Mouse (Mus musculus): Measurements from ENCODE around the gene BC048671.

BC048671 gene

GRCm38 (mm10) chr6:90300919-90301318 is at the start of gene BC048671:
TSS of gene BC048671 (plus strand) at chr6:90301219.
- DNase-seq, result no peak

GRCm38 (mm10) chr6:90288265-90288664 is 12.8 kb upstream of the BC048671 start:
- DNase-seq, result peak in 1 of 2 experiments; percentile 51

- peak in 1 of 2 experiments; percentile 32 for DNase-seq
These were observed 5.4 kb downstream of the BC048671 start for GRCm38 (mm10) chr6:90306315-90306975.

DNA sequence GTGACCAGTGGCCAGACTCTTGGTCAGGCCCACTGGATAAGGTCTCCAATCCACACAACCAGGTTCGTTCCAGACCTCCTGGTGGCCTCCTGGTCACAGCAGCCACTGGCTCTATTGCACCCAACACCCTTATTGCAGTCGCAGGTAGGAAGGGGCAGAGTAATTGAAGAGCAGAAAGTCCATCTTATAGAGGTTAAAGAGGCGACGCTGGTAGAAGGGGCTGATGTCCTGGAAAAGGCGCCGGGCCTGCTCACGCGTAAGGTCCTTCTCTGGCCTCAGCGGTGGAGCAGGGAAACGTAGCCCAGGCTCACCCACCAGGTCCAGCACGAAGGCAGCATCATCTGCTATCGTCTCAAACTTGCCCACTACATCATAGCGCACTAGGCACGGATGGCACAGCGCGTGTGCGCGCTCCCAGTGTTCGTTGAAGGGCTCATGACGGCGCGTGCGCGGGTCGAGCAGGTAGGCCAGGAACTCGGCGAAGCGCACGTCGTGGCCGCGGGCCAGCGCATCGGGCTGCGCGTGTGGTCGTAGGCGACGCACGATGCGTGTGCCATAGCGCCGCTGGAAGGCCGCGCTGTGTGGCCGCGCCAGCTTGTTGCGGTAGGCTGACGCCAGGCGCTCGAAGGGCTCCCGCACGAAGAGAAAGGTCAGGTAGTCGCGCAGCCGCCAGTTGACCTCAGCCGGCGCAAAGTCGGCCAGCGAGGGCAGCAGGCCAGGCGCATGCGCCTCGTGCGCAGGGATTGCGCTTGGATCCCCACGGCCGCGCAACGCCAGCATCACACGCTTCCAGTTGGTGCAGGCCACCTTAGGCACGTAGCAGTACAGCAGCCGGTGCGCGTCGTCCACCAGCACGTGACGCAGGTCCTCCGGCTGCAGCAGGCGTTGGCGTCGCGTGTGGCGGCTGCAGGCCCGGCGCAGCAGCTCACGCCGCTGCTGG is 8.1 kb downstream of the BC048671 start:
- DNase-seq, result peak in 1 of 2 experiments; percentile 31

GRCm38 (mm10) chr6:90315961-90316360 is 14.9 kb downstream of the BC048671 start:
- peak in 1 of 2 experiments; percentile 30 for DNase-seq

GRCm38 (mm10) chr6:90317510-90318258 is 16.7 kb downstream of the BC048671 start:
- DNase-seq, result peak in 1 of 2 experiments; percentile 5

DNA sequence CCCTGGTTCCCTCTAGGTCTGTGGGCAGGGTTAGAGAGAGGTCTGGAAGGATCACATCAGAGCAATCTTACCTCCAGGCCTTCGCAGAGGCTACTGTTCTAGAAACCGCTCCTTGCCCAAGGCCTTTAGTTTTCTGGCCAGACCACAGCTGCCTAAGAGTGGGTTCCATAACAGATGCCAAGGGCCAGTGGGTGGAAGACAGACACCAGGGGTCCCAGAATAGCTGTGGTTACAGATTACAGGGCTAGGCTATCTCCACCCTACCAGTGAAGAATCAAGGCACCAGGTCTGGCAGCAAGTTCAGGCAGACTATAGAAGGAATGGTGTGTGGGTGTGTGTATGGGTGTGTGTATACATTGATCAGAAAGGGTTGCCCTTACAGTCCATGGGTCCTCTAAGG is 18.0 kb downstream of the BC048671 start:
- no peak for DNase-seq

- DNase-seq, result no peak
These were observed 18.6 kb downstream of the BC048671 start for GRCm38 (mm10) chr6:90319475-90320191.

GRCm38 (mm10) chr6:90320429-90320828 is 19.4 kb downstream of the BC048671 start:
- peak; percentile 51 to 80 for DNase-seq

DNA sequence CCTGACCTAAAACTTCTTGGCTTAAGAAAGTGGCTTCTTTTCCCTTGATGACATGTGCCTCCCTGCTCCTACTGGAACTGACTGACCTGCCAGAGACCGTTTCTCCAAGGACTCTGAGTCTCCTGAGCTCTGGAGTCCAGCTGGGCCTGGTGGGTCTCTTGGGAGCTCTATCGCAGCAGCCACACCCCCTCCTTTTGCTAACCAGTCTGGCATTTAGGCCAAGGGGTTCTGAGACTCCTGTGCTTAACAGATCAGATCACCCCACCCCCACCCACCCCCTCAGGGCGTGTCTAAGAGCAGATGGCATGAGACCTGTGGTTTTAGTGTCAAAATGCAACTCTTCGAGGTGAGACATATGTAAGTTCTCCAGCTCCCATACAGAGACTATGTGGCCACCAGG is 20.8 kb downstream of the BC048671 start:
- DNase-seq, result no peak

DNA sequence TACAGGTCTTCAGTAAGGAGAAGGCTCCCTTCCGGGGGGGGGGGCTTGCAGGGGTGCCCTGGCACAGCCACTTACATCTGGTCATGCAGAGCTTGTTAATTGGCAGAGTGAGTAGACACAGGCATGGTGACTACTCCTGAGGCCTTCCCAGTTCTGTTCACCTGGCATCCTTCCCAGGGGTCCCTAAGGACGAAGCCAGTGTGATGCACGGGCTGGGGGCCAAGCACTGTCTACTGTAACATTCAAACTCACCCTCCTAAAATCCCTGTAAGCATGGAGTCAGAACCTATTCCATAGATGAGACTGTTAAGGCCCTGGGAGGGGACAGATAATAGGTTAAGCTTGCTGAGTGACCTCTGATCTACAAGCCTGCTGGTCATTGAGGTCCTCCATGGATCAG is 23.0 kb downstream of the BC048671 start:
- DNase-seq, result no peak

DNA sequence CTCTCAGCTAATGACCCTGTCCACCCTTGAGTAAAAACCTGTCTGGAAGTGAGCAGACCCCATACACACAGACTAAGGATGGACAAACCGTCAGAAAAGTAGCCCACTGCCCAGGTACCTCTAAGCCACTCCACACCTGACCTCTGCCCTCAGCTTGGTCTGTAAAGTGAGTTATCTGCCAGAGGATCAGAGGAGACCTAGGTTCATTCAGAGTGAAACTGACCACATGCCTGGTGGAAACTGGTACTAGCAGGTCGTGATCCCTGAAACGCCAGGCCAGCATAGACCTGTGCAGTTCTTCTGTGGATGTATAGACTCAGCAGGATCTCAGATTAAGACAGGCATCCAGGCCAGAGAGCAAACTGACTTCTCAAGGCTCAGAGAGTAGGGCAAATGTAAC is 23.4 kb downstream of the BC048671 start:
- DNase-seq, result peak in 1 of 2 experiments; percentile 40

DNA sequence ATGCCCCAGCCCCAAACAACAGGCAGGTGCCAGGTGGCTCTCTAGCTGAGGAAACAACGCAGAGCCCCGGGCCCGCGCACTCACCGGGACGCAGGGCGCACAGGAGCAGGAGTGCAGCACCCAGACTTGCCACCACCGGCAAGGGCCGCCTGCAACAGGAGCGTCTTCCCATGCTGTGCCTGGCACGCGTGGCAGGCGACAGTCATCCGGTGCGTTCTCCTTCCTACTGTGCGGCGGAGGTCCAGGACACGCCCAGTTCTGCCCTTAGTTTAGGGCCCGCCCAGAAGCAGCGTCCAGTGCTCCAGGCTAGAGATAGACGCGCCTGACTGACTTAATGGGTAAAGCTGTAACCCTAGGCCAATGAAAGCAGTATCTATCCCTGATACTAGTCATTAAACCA is 24.0 kb downstream of the BC048671 start, which contains the start of gene Chst13:
Gene Chst13, minus strand, starts transcription at position 195 of the 400 bp plus-strand sequence.
- peak; percentile 36 to 63 for DNase-seq

- peak in 1 of 2 experiments; percentile 39 for DNase-seq
These were observed 26.7 kb downstream of the BC048671 start for GRCm38 (mm10) chr6:90327670-90328069.

DNA sequence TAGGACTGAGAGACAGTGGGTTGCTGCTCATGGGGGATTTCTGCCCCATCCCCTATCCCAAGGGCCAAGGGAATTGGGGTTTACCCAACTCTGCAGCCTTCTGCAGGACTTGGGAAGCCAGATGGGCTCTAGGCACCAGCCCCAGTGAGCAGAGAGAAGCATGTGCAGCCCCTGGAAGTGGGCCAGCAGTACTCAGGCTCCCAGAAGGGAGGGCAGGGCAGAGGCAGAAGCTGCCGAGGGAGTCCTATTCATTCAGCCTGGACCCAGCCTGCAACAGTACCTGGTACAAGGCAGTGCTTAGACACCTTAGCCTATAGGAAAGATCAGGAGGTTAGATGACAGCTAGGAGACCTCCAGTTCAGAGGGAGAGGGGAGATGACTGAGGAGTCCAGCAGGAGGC is 28.9 kb downstream of the BC048671 start:
- DNase-seq, result peak; percentile 51 to 69

DNA sequence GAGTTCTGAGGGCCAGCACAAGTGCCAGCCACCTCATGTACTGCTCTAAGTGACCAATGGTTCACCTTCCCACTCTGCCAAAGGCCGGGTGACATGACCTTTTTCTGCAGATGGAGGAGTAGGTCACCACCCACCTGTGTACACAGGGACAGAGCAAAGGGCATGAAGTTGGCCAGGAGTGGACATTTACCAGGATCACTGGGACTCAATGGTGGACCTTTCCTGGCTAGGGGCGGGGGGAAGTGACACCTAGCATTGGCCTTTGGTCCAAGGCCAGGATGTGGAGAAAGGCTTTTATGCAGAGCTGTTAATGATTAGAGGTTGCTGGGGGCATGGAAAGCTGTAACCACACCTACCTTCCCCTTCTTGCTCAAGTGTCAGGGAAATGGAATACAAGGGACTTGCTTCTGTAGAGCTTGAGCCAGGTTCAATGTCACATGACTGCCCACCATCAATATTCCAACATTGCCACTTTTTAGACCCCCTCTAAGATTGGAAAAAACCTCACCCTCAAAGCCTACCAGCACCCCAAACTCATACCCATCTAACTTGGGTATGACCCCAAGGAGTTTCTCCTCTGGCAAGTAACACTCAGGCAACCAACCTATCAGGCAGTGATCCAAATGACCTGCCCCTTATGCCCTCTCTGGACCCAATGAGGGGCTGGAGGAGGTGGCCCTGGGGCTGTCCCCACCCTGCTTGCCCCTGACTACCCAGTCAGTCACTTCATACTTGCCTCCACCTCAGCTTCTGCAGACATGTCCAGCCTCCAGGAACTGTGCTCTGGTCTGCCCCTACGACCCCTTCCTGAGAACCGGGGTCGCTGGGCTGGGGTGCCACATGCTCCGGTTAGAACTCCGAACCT is 31.8 kb downstream of the BC048671 start, which contains the start of gene Uroc1:
Gene Uroc1, plus strand, starts transcription at position 724 of the 865 bp plus-strand sequence.
- peak; percentile 64 to 84 for DNase-seq

DNA sequence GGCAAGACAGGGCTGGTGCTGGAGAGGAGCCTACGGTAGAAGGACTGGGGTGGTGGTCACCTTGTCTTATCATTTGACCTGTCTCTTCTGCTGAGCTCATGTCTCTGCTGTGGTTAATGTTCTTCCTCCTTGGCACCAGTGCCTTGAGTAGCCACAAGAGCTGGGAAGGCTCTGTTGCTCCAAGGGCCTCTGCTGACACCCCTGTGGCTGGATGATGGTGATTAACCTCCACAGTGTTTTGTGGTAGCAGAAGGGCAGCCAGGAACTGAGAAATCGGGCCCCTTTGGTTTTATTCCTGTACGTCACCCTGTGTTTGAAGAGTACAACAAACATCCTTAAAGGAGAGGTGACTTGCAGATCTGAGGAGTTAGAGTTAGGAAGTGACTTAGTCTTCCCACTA is 33.2 kb downstream of the BC048671 start:
- no peak for DNase-seq

DNA sequence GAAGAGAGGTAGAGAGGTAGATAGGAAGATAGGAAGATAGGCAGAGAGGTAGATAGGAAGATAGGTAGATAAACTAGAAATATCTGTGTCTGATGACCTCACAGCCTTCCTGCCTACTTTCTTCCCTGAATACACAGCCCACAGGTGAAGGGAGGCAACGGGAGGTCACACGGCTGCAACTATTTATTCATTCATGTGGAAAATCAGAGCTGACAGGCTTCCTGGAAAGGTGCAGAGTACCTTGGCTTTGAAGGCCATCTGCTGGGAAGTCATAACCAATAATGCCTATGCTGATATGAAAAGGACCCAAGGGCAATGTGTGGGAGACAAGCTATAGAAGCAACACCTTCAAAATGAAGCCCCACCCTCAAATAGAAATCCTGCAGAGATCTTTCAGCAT is 41.3 kb downstream of the BC048671 start:
- DNase-seq, result no peak

GRCm38 (mm10) chr6:90347183-90347582 is 46.2 kb downstream of the BC048671 start:
- DNase-seq, result no peak

DNA sequence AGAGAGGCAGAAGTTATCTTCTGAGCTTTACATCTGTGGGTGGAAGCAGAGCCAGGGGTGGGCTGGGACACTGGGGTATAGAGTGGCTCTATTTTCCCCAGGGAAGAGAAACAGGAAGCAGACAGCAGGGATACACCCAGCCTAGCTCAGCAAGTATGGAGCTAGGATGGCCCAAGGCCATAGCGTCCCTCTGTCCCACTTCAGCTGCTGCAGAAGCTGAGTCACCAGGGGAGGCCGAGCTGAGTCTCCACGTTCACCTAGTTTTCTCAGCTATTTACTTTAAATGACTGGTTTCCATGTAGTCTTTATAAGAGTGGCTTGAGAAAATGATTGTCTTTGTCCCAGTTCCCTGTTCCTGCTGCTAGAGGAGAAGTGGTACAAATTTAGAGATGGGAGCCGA is 47.5 kb downstream of the BC048671 start:
- no peak for DNase-seq

DNA sequence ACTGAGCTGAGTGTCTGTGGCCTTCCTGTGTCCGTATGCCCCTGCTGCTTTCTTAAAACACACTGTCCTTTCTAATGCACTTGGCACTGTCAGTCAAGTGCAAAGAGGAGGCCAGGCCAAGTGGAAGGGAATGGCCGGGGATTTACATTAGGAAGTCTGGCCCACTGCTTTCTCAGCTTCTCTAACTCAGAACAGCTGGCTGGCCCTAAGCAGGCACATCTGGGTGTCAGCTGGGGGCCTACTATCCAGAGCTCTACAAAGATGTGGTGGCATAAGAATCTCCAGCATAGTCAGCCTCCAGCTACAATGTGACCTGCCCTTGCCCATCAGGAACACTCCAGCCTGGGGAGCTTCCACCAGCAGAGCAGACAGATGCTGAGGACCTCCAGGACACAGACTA is 49.0 kb downstream of the BC048671 start:
- no peak for DNase-seq

Data from kidney, postnatal 25 days (tissue).